Mouse (Mus musculus) megakaryocyte, embryonic 14.5 days (primary cell): ENCODE measurements around the gene Akap1.

ENCODE experiments used
- FLI1 ChIP-seq: IDR thresholded peaks from 2 replicates; pipeline ENCODE4 v1.6.1; 2012; ENCODE audit warnings: low read length, inconsistent platforms, mixed read lengths
- GATA1 ChIP-seq: IDR thresholded peaks from 3 replicates; pipeline ENCODE4 v1.6.1; 2012; ENCODE audit warnings: mixed read lengths, low read length, inconsistent platforms, borderline replicate concordance

DNA sequence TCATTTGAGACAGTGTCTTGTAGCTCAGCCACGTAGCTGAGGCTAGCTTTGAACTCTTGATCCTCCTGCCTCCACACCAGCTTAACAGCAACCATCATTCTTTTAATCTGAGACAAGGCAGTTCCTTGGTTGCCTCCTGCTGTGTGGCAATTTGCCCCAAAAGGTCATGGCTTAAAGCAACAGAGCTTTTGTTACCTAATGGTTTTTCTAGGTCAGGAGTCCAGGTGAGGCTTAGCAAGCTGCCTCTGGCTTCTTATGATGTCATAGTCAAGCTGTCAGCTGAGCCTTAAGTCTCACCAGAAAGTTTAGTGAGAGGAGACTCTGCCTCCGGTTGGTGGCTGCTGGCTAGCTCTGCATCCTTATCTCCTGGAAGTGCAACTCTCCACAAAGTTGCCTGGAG, 41.2 kb upstream of the Akap1 start:
- no peak for TF ChIP-seq GATA1
- TF ChIP-seq FLI1, result no peak
